Mouse (Mus musculus): ENCODE data around the gene Loxl4. TPM values are rescaled to one million over a fixed set of nuclear protein-coding genes. Genes with fewer than 3 reads are reported as not detected.

Gene Loxl4
- 0.05 and 0.13 TPM in 2 replicates for polyA plus RNA-seq (2015; fragmentation: Nextera tagmentation; extraction: Ambion mirVana)

GRCm38 (mm10) chr19:42612654-42613053, at the start of gene Loxl4:
Loxl4 (minus strand) TSS chr19:42612813.
- no peak within 1 kb of the TSS for H3K9ac ChIP-seq
- peaks cover 32% of the 10 kb centered on the region for H3K27me3 ChIP-seq
- H3K4me1 ChIP-seq (replicated peaks) = peaks cover 8% of the 10 kb centered on the region
- WGBS = under 1% methylated on average over 37 of the region's 37 CpGs
- H3K27ac ChIP-seq = no peak within 1 kb of the TSS
- H3K4me3 ChIP-seq = peak within 1 kb of the TSS; percentile 33
- no peaks in the 10 kb centered on the region for H3K9me3 ChIP-seq
- no peak for ATAC-seq (ENCODE audit: low FRiP score)
- peak within 1 kb of the TSS; percentile 57 for H3K4me2 ChIP-seq
- H3K36me3 ChIP-seq = no peaks in the 10 kb centered on the region

- 88% methylated on average over 9 of the region's 9 CpGs for WGBS
- Histone ChIP-seq H3K27me3 (peaks cover 49% of the 10 kb centered on the region), H3K4me1 (replicated peaks) (peaks cover 16% of the 10 kb centered on the region), H3K4me3 (no peak overlapping the region), H3K36me3 (no peaks in the 10 kb centered on the region), H3K27ac (no peak overlapping the region), H3K9me3 (no peaks in the 10 kb centered on the region), H3K4me2 (no peak overlapping the region), H3K9ac (no peak overlapping the region)
- no peak for ATAC-seq (ENCODE audit: low FRiP score)
Observed at GRCm38 (mm10) chr19:42661430-42662164, 49.0 kb upstream of the Loxl4 start.

DNA sequence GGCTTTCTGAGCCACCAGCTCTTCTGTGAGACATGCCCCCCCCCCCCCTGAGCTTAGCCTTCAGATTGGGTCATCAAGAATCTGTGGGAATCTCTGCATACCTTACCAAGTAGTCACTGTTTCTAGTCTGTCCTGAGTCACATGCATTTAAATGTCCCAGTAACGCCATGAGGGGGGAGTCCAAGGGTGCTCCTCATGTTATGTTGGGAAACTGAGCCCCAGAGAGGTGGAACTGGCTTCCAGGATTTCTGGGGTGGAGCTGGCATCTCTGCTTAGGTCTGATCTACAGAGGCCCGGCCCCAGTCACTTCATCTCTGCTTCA, 47.6 kb upstream of the Loxl4 start:
- H3K27ac ChIP-seq = no peak overlapping the region
- H3K9me3 ChIP-seq = no peaks in the 10 kb centered on the region
- 98% methylated on average over 2 of the region's 2 CpGs for WGBS
- H3K36me3 ChIP-seq = no peaks in the 10 kb centered on the region
- no peak overlapping the region for H3K4me2 ChIP-seq
- peaks cover 16% of the 10 kb centered on the region for H3K4me1 ChIP-seq (replicated peaks)
- H3K27me3 ChIP-seq = peaks cover 48% of the 10 kb centered on the region
- H3K4me3 ChIP-seq = no peak overlapping the region
- H3K9ac ChIP-seq = no peak overlapping the region
- no peak for ATAC-seq (ENCODE audit: low FRiP score)

DNA sequence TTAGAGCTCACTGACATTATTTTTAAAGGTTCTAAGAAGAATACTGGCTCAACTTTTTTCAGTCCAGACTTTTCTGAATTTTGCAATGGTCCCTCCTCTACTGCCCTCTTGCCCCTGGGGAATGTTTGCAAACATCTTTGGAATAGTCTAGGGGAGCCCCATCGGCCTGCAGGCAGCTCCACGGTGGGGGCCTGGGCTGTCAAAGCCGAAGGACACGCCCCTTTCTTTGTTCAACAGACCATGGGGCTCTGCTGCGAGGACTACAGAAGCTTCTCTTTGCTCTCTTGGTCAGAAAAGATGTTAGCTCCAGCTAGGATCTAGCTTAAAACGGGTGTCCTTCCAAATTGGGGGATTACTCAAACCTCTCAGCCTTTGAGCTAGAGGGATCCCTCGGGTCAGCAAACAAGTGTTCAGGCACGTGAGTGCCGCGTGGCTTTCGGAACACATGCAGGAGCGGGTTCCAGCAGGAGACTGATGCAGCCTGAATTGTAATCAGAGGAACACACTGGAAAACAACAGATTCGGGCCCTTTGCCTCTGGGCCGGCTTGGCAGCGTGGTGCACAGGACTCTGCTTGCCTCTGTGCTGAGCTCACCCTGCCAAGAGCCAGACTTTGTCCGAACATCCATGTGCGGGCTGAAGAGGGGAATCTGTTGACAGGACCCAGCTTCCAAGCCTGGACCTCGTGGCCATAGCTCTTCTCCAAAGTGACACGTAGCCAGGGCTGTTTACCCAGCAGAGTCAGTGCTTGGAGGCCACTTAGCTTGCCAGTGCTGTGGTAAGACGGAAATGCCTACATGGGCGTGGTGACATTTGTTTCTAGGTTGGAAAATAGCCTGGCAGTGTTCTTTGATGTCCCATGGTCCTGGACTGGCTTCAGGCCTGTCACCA, 47.0 kb upstream of the Loxl4 start:
- Histone ChIP-seq H3K9me3 (no peaks in the 10 kb centered on the region), H3K36me3 (no peaks in the 10 kb centered on the region), H3K4me3 (no peak overlapping the region), H3K9ac (no peak overlapping the region; the same call in 1 of the 2 replicates), H3K4me2 (no peak overlapping the region), H3K27ac (no peak overlapping the region), H3K4me1 (replicated peaks) (peaks cover 16% of the 10 kb centered on the region), H3K27me3 (peaks cover 51% of the 10 kb centered on the region)
- 31% methylated on average over 21 of the region's 21 CpGs for WGBS
- ATAC-seq (ENCODE audit: low FRiP score) = peak; percentile 21; the same call in 1 of the 2 replicates

DNA sequence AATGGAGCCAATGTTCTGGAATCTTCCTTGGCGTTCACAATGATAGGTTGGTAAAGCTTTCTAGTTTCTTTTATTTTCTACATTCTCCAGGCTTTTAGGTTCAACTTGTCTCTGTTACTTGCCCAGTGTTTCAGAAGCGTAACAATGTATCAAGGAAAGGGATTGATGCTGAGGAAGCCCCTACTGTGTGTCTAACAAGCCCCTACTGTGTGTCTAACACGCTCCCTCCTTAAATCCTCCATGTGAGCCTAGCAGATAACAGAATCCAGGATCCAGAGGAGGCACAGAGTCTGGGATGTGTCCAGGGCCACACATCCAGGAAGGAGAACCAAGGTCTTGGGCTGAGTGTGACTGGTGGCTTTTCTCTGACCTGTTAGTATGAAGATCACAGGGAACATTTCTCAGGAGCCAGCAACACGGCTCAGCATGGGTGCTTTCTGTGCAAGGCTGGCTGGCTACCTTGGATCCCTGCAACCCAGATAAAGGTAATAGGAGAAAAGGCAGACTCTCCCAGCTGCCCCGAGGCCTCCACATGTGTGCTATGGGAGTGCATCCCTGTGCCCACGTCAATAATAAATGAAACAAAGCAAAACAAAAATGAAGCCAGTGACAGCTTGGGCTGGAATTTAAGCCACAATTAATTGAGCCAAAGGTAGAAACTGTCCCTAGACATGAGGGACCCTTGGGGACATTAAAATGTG, 46.0 kb upstream of the Loxl4 start:
- WGBS = 81% methylated on average over 6 of the region's 6 CpGs
- Histone ChIP-seq H3K36me3 (no peaks in the 10 kb centered on the region), H3K4me1 (replicated peaks) (peaks cover 16% of the 10 kb centered on the region), H3K9me3 (no peaks in the 10 kb centered on the region), H3K4me2 (no peak overlapping the region), H3K27ac (no peak overlapping the region), H3K4me3 (no peak overlapping the region), H3K9ac (no peak overlapping the region), H3K27me3 (peaks cover 61% of the 10 kb centered on the region)
- ATAC-seq (ENCODE audit: low FRiP score) = no peak

DNA sequence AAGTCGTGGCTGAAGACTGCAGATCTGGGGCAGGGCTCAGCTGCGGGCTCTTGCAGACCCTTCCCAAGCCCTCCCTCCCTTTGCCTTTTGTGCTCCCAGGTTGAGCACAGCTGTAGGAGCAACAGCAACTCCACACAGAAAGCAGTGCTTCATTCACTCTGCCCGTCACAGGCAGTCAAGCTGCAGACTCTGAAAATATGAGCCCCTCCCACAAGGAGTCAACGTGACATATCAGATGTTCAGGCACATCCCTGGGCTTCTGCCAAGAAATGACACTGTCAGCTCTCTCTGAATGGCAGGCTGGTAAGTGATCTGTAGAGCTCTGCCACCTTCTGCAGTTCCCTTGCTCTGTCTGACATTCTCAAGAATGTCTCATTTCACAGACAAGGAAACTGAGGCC, 45.2 kb upstream of the Loxl4 start:
- no peak overlapping the region for H3K4me2 ChIP-seq
- 29% methylated on average over 4 of the region's 4 CpGs for WGBS
- H3K4me3 ChIP-seq = no peak overlapping the region
- ATAC-seq (ENCODE audit: low FRiP score) = no peak
- H3K27me3 ChIP-seq = peaks cover 55% of the 10 kb centered on the region
- H3K9me3 ChIP-seq = no peaks in the 10 kb centered on the region
- no peak overlapping the region for H3K27ac ChIP-seq
- no peaks in the 10 kb centered on the region for H3K36me3 ChIP-seq
- H3K4me1 ChIP-seq (replicated peaks) = peaks cover 16% of the 10 kb centered on the region
- no peak overlapping the region for H3K9ac ChIP-seq

- H3K9ac ChIP-seq = no peak overlapping the region
- H3K4me1 ChIP-seq (replicated peaks) = peaks cover 20% of the 10 kb centered on the region
- no peak overlapping the region for H3K4me2 ChIP-seq
- peaks cover 52% of the 10 kb centered on the region for H3K27me3 ChIP-seq
- no peak overlapping the region for H3K4me3 ChIP-seq
- 89% methylated on average over 2 of the region's 2 CpGs for WGBS
- H3K36me3 ChIP-seq = no peaks in the 10 kb centered on the region
- no peak for ATAC-seq (ENCODE audit: low FRiP score)
- no peaks in the 10 kb centered on the region for H3K9me3 ChIP-seq
- no peak overlapping the region for H3K27ac ChIP-seq
Observed at GRCm38 (mm10) chr19:42657306-42657705, 44.7 kb upstream of the Loxl4 start.

DNA sequence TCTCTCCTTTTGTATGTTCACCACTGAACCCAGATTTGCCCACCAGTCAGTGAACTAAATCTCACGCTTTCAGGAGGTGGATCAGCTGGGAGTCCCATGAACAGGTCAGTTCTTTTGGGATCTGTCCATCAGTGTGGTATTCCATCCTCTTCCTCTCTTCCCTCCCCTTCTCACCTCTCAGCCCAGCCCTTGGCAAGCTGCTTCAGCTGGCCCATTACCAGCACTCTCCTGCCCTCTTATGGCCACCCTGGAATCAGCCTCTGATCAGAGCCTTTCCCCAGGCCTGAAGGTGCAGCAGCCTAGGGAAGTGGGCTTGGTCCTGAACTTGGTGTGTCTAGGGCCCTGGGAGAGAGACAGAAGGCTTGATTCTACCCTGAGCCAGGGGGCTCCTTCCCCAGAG, 42.4 kb upstream of the Loxl4 start:
- Histone ChIP-seq H3K36me3 (no peaks in the 10 kb centered on the region), H3K27ac (no peak overlapping the region), H3K9me3 (no peaks in the 10 kb centered on the region), H3K4me3 (no peak overlapping the region), H3K27me3 (peaks cover 50% of the 10 kb centered on the region), H3K9ac (no peak overlapping the region), H3K4me2 (no peak overlapping the region), H3K4me1 (replicated peaks) (peaks cover 15% of the 10 kb centered on the region)
- WGBS = 45% methylated on average over 1 of the region's 1 CpGs
- no peak for ATAC-seq (ENCODE audit: low FRiP score)

GRCm38 (mm10) chr19:42653091-42653490, 40.5 kb upstream of the Loxl4 start:
- H3K27ac ChIP-seq = no peak overlapping the region
- no peak overlapping the region for H3K4me2 ChIP-seq
- H3K4me3 ChIP-seq = no peak overlapping the region
- 34% methylated on average over 6 of the region's 6 CpGs for whole genome bisulfite sequencing
- H3K9ac ChIP-seq = no peak overlapping the region
- ATAC-seq (ENCODE audit: low FRiP score) = no peak
- H3K36me3 ChIP-seq = no peaks in the 10 kb centered on the region
- H3K27me3 ChIP-seq = peaks cover 43% of the 10 kb centered on the region
- 0 out of 2 replicates have a peak, but pooled peaks cover 7% of the 10 kb centered on the region for H3K4me1 ChIP-seq (replicated peaks)
- H3K9me3 ChIP-seq = no peaks in the 10 kb centered on the region

DNA sequence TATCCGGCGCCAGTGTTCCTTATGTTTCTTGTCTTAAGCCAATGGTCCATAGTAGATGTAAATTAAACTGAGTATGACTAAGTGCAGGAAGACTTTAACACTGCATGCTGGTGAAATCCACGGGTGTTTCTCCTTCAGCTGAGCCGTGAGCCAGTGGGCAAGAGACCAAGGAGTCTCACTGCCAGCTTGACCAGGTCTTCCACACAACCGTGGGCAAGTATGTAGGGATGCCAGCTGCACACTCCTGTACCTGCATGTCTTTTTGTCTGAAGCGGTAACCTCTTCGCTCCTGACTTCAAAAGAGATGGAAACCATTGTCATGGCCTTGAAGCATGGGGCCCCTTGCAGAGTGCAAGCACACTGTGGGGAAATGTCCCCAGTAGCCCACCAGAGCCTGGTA, 39.8 kb upstream of the Loxl4 start:
- Histone ChIP-seq H3K9ac (no peak overlapping the region), H3K4me3 (no peak overlapping the region), H3K4me2 (no peak overlapping the region), H3K4me1 (replicated peaks) (0 out of 2 replicates have a peak, but pooled peaks cover 4% of the 10 kb centered on the region), H3K27me3 (peaks cover 36% of the 10 kb centered on the region), H3K9me3 (no peaks in the 10 kb centered on the region), H3K27ac (no peak overlapping the region), H3K36me3 (no peaks in the 10 kb centered on the region)
- no peak for ATAC-seq (ENCODE audit: low FRiP score)
- 82% methylated on average over 7 of the region's 7 CpGs for WGBS

GRCm38 (mm10) chr19:42640211-42640610, 27.6 kb upstream of the Loxl4 start:
- no peaks in the 10 kb centered on the region for H3K36me3 ChIP-seq

GRCm38 (mm10) chr19:42639544-42639943, 26.9 kb upstream of the Loxl4 start:
- Histone ChIP-seq H3K4me3 (no peak overlapping the region), H3K36me3 (no peaks in the 10 kb centered on the region), H3K9ac (no peak overlapping the region), H3K27ac (no peak overlapping the region), H3K9me3 (no peaks in the 10 kb centered on the region), H3K27me3 (no peaks in the 10 kb centered on the region), H3K4me1 (replicated peaks) (peaks cover 19% of the 10 kb centered on the region), H3K4me2 (no peak overlapping the region)
- ATAC-seq (ENCODE audit: low FRiP score) = no peak
- 78% methylated on average over 8 of the region's 8 CpGs for WGBS

More at GRCm38 (mm10) chr19:42640211-42640610, 27.6 kb upstream of the Loxl4 start:
- no peak for ATAC-seq (ENCODE audit: low FRiP score)
- Histone ChIP-seq H3K4me1 (replicated peaks) (peaks cover 19% of the 10 kb centered on the region), H3K9me3 (no peaks in the 10 kb centered on the region), H3K27me3 (no peaks in the 10 kb centered on the region), H3K9ac (no peak overlapping the region), H3K27ac (no peak overlapping the region), H3K4me2 (no peak overlapping the region), H3K4me3 (no peak overlapping the region)
- WGBS = 85% methylated on average over 9 of the region's 9 CpGs

Measured in hindbrain, embryonic 13.5 days (tissue).